Mouse (Mus musculus) MEL (cell line): Measurements from ENCODE around the gene Mlycd. TPM values are rescaled to one million over a fixed set of nuclear protein-coding genes. Genes with fewer than 3 reads are reported as not detected.

ENCODE experiments used
- DNase-seq: peaks from one replicate; pipeline ENCODE4 v3.0.0; 2011; ENCODE audit warnings: low read depth, low spot score
- H3K27ac ChIP-seq: 2 replicates; pipeline ENCODE4 v1.5.1; 2012; ENCODE audit warnings: low read depth, mild to moderate bottlenecking, control low read depth, low read length, moderate library complexity; ENCODE audit not compliant: control insufficient read depth
- H3K27me3 ChIP-seq, 2 experiments: fragments of 150-350 bp in 1 of 2; sonication (generic) in 1 of 2; 2 replicates each; pipeline ENCODE4 v1.6.1; 2012; ENCODE audit warnings: low read length in 2 of 2, mild to moderate bottlenecking in 2 of 2, improper control_type of control experiment in 1 of 2, moderate library complexity in 1 of 2; ENCODE audit not compliant: insufficient read depth in 2 of 2, control insufficient read depth in 1 of 2
- H3K36me3 ChIP-seq, 2 experiments: 2 replicates each; pipeline ENCODE4 v1.6.1; 2012 to 2014; ENCODE audit warnings: low read length in 2 of 2, improper control_type of control experiment in 1 of 2, inconsistent platforms in 1 of 2, mild to moderate bottlenecking in 1 of 2; ENCODE audit not compliant: insufficient read depth in 2 of 2, control insufficient read depth in 1 of 2
- H3K4me1 ChIP-seq, 2 experiments: fragments of 150-350 bp in 1 of 2; sonication (generic) in 1 of 2; 2 replicates each; pipeline ENCODE4 v1.6.1; 2012; ENCODE audit warnings: low read length in 2 of 2, improper control_type of control experiment in 1 of 2, mild to moderate bottlenecking in 1 of 2; ENCODE audit not compliant: insufficient read depth in 2 of 2, control insufficient read depth in 1 of 2
- H3K4me3 ChIP-seq, 2 experiments: fragments of 150-350 bp in 1 of 2; sonication (generic) in 1 of 2; 2 replicates each; pipeline ENCODE4 v1.5.1; 2012; ENCODE audit warnings: low read depth in 2 of 2, low read length in 2 of 2, mild to moderate bottlenecking in 2 of 2, moderate library complexity in 2 of 2, control low read depth in 1 of 2, improper control_type of control experiment in 1 of 2; ENCODE audit not compliant: control insufficient read depth in 1 of 2, insufficient read depth in 1 of 2
- H3K79me2 ChIP-seq: 2 replicates; pipeline ENCODE4 v1.6.1; 2012; ENCODE audit warnings: mild to moderate bottlenecking, low read length, moderate library complexity; ENCODE audit not compliant: control insufficient read depth, poor library complexity, insufficient read depth
- H3K9ac ChIP-seq: 2 replicates; pipeline ENCODE4 v1.6.1; 2012; ENCODE audit warnings: low read depth, mild to moderate bottlenecking, control low read depth, low read length, moderate library complexity; ENCODE audit not compliant: control insufficient read depth, poor library complexity, severe bottlenecking
- H3K9me3 ChIP-seq: fragments of 150-350 bp; sonication (generic); replicated peaks from 2 replicates; pipeline ENCODE4 v1.6.1; 2012; ENCODE audit warnings: mild to moderate bottlenecking, low read length, improper control_type of control experiment, moderate library complexity; ENCODE audit not compliant: insufficient read depth
- BHLHE40 ChIP-seq: IDR thresholded peaks from 2 replicates; pipeline ENCODE4 v1.6.1; 2012; ENCODE audit warnings: low read depth, mild to moderate bottlenecking, inconsistent platforms, low read length, improper control_type of control experiment, borderline replicate concordance
- CHD1 ChIP-seq: IDR thresholded peaks from 2 replicates; pipeline ENCODE4 v1.6.1; 2012; ENCODE audit warnings: low read depth, mild to moderate bottlenecking, inconsistent platforms, low read length, improper control_type of control experiment
- E2F4 ChIP-seq: IDR thresholded peaks from 2 replicates; pipeline ENCODE4 v1.6.1; 2011; ENCODE audit warnings: low read depth, low read length, improper control_type of control experiment, borderline replicate concordance
- ELF1 ChIP-seq: IDR thresholded peaks from 2 replicates; pipeline ENCODE4 v1.6.1; 2014; ENCODE audit warnings: low read depth, mild to moderate bottlenecking, inconsistent platforms, low read length, improper control_type of control experiment, moderate library complexity
- EP300 ChIP-seq, 2 experiments: IDR thresholded peaks; 2 replicates each; pipeline ENCODE4 v1.6.1; 2011; ENCODE audit warnings: improper control_type of control experiment in 2 of 2, low read length in 2 of 2, low read depth in 1 of 2, mild to moderate bottlenecking in 1 of 2
- ETS1 ChIP-seq: IDR thresholded peaks from 2 replicates; pipeline ENCODE4 v1.6.1; 2012; ENCODE audit warnings: low read depth, mild to moderate bottlenecking, inconsistent platforms, low read length, improper control_type of control experiment, moderate library complexity
- JUND ChIP-seq: IDR thresholded peaks from 2 replicates; pipeline ENCODE4 v1.6.1; 2011; ENCODE audit warnings: low read depth, mild to moderate bottlenecking, improper control_type of control experiment, low read length
- KAT2A ChIP-seq: conservative IDR thresholded peaks from 2 replicates; pipeline ENCODE4 v1.6.1; 2012; ENCODE audit warnings: low read depth, low read length, improper control_type of control experiment, inconsistent platforms
- MAFK ChIP-seq: IDR thresholded peaks from 2 replicates; pipeline ENCODE4 v1.6.1; 2011; ENCODE audit warnings: low read depth, mild to moderate bottlenecking, low read length, improper control_type of control experiment, borderline replicate concordance
- MAX ChIP-seq: IDR thresholded peaks from 2 replicates; pipeline ENCODE4 v1.6.1; 2011; ENCODE audit warnings: low read length, improper control_type of control experiment
- MAZ ChIP-seq: IDR thresholded peaks from 2 replicates; pipeline ENCODE4 v1.6.1; 2012; ENCODE audit warnings: low read depth, mild to moderate bottlenecking, inconsistent platforms, low read length, improper control_type of control experiment
- MEF2A ChIP-seq: IDR thresholded peaks from 2 replicates; pipeline ENCODE4 v1.6.1; 2014; ENCODE audit warnings: low read depth, mild to moderate bottlenecking, inconsistent platforms, low read length, improper control_type of control experiment; ENCODE audit not compliant: poor library complexity, insufficient replicate concordance, severe bottlenecking; ENCODE audit errors: extremely low read depth
- MYC ChIP-seq: IDR thresholded peaks from 2 replicates; pipeline ENCODE4 v1.6.1; 2011; ENCODE audit warnings: low read depth, mild to moderate bottlenecking, low read length, improper control_type of control experiment, moderate library complexity
- NELFE ChIP-seq: IDR thresholded peaks from 2 replicates; pipeline ENCODE4 v1.6.1; 2011; ENCODE audit warnings: low read depth, low read length, improper control_type of control experiment
- POLR2A ChIP-seq, 2 experiments: IDR thresholded peaks; 2 replicates each; pipeline ENCODE4 v1.6.1; 2011 to 2012; ENCODE audit warnings: low read length in 2 of 2, mild to moderate bottlenecking in 2 of 2, control low read depth in 1 of 2, improper control_type of control experiment in 1 of 2, low read depth in 1 of 2, moderate library complexity in 1 of 2; ENCODE audit not compliant: control insufficient read depth in 1 of 2, insufficient read depth in 1 of 2, poor library complexity in 1 of 2
- POLR2AphosphoS2 ChIP-seq: IDR thresholded peaks from 2 replicates; pipeline ENCODE4 v1.6.1; 2011; ENCODE audit warnings: low read length, improper control_type of control experiment
- POLR2AphosphoS5 ChIP-seq: IDR thresholded peaks from 2 replicates; pipeline ENCODE4 v1.6.1; 2012; ENCODE audit warnings: low read depth, borderline replicate concordance, mild to moderate bottlenecking, inconsistent platforms, low read length, moderate library complexity, mixed read lengths
- SMC3 ChIP-seq: IDR thresholded peaks from 2 replicates; pipeline ENCODE4 v1.6.1; 2011; ENCODE audit warnings: low read depth, low read length, improper control_type of control experiment
- TAL1 ChIP-seq: IDR thresholded peaks from 2 replicates; pipeline ENCODE4 v1.6.1; 2012; ENCODE audit warnings: mild to moderate bottlenecking, inconsistent platforms, low read length, moderate library complexity, mixed read lengths
- TBP ChIP-seq: IDR thresholded peaks from 2 replicates; pipeline ENCODE4 v1.8.0; 2011; ENCODE audit warnings: low read depth, low read length, improper control_type of control experiment
- TCF12 ChIP-seq: IDR thresholded peaks from 2 replicates; pipeline ENCODE4 v1.6.1; 2014; ENCODE audit warnings: low read depth, mild to moderate bottlenecking, inconsistent platforms, low read length, improper control_type of control experiment, moderate library complexity
- USF1 ChIP-seq: IDR thresholded peaks from 2 replicates; pipeline ENCODE4 v1.6.1; 2014; ENCODE audit warnings: low read depth, mild to moderate bottlenecking, inconsistent platforms, low read length, improper control_type of control experiment, moderate library complexity
- USF2 ChIP-seq, 2 experiments: IDR thresholded peaks; 2 replicates each; pipeline ENCODE4 v1.6.1; 2011 to 2012; ENCODE audit warnings: improper control_type of control experiment in 2 of 2, low read length in 2 of 2, borderline replicate concordance in 1 of 2, inconsistent platforms in 1 of 2, low read depth in 1 of 2, mild to moderate bottlenecking in 1 of 2; ENCODE audit not compliant: insufficient read depth in 1 of 2
- ZC3H11A ChIP-seq: IDR thresholded peaks from 2 replicates; pipeline ENCODE4 v1.6.1; 2012; ENCODE audit warnings: low read depth, mild to moderate bottlenecking, inconsistent platforms, low read length, improper control_type of control experiment
- ZKSCAN1 ChIP-seq: IDR thresholded peaks from 2 replicates; pipeline ENCODE4 v1.6.1; 2012; ENCODE audit warnings: low read depth, mild to moderate bottlenecking, inconsistent platforms, low read length, improper control_type of control experiment, moderate library complexity
- ZMIZ1 ChIP-seq: IDR thresholded peaks from 2 replicates; pipeline ENCODE4 v1.6.1; 2012; ENCODE audit warnings: low read depth, mild to moderate bottlenecking, inconsistent platforms, low read length, improper control_type of control experiment, moderate library complexity
- polyA plus RNA-seq, 2 experiments: library from polyadenylated mRNA; stranded (reverse) in 1 of 2; unstranded in 1 of 2; fragments of >175 nt in 1 of 2; fragments of >200 nt in 1 of 2; gene quantifications; 2 replicates each; pipeline versions ENCODE4 v1.2.1 to v1.2.4; 2012; ENCODE audit warnings: low replicate concordance in 2 of 2, low read depth in 1 of 2; ENCODE audit not compliant: insufficient read length in 2 of 2, insufficient read depth in 1 of 2, missing spikeins in 1 of 2
- total RNA-seq: library from RNA; depleted of rRNA; stranded (reverse); fragments of 300-350 nt; gene quantifications from 2 replicates; pipeline ENCODE4 v1.2.3, GENCODE M21; 2012

Mlycd gene
- total and polyA plus RNA-seq, 3 experiments: 7.2 to 13.2 TPM; not detected in 1

- Histone ChIP-seq H3K27me3 (no peaks in the 10 kb centered on the region), H3K27ac (no peak overlapping the region), H3K4me1 (peaks cover 0 to 8% of the 10 kb centered on the region in 2 experiments; a peak in 2 of 4 replicates), H3K9me3 (no peaks in the 10 kb centered on the region), H3K36me3 (peaks cover 0 to 2% of the 10 kb centered on the region in 2 experiments; a peak in 2 of 4 replicates), H3K4me3 (no peak overlapping the region), H3K9ac (no peak overlapping the region), H3K79me2 (no peaks in the 10 kb centered on the region)
- no peak for TF ChIP-seq CHD1
- TF ChIP-seq JUND: no peak
- no peak for TF ChIP-seq E2F4
- no peak for TF ChIP-seq MEF2A
- TF ChIP-seq MYC: no peak
- no peak for TF ChIP-seq MAFK
- no peak for TF ChIP-seq ZKSCAN1
- no peak for TF ChIP-seq USF1
- TF ChIP-seq POLR2AphosphoS2: no peak
- no peak for TF ChIP-seq TBP
- no peak for TF ChIP-seq USF2 (IDR thresholded peaks at IDR 0.05; ENCODE audit: borderline replicate concordance in 1 of 2, insufficient read depth in 1 of 2, low read depth in 1 of 2, low read length in 2 of 2)
- TF ChIP-seq POLR2AphosphoS5: no peak
- TF ChIP-seq MAX: no peak
- TF ChIP-seq MAZ: no peak
- no peak for TF ChIP-seq KAT2A
- TF ChIP-seq ZC3H11A: no peak
- no peak for DNase-seq
Observed at GRCm38 (mm10) chr8:119439424-119439823, 44.7 kb downstream of the Mlycd start.

DNA sequence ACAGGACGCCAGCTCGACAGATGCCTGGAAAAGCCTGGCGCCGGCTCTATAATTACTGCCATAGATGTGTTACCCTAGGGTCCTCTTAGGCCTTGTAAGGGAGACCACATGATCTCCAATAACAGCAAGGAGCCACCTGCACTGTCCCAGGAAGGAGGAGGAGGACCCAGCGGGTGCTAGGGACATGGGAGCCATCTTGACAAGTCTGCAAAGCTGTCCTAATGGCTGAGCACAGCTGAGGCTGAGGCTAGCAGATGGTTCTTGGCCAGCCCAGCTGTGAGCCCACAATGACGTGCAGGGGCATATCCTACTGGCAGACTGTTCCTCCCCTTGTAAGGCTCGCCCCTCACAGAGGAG lies 45.2 kb downstream of the Mlycd start:
- H3K36me3 ChIP-seq: peaks cover 0 to 2% of the 10 kb centered on the region in 2 experiments; a peak in 2 of 4 replicates
- H3K4me3 ChIP-seq: no peak overlapping the region
- H3K4me1 ChIP-seq: peaks cover 0 to 8% of the 10 kb centered on the region in 2 experiments; a peak in 2 of 4 replicates
- no peaks in the 10 kb centered on the region for H3K79me2 ChIP-seq
- no peak overlapping the region for H3K9ac ChIP-seq
- H3K27ac ChIP-seq: no peak overlapping the region
- H3K9me3 ChIP-seq: no peaks in the 10 kb centered on the region
- TF ChIP-seq ZKSCAN1 (no peak), KAT2A (no peak), USF2 (IDR thresholded peaks at IDR 0.05; ENCODE audit: borderline replicate concordance in 1 of 2, insufficient read depth in 1 of 2, low read depth in 1 of 2, low read length in 2 of 2) (no peak), MAX (no peak), BHLHE40 (no peak), POLR2A (IDR thresholded peaks at IDR 0.05; ENCODE audit: control insufficient read depth in 1 of 2, insufficient read depth in 1 of 2, low read depth in 1 of 2, low read length in 2 of 2, poor library complexity in 1 of 2) (no peak), MYC (no peak), SMC3 (no peak), TCF12 (no peak), ZMIZ1 (no peak), TAL1 (no peak), ELF1 (no peak), NELFE (no peak), POLR2AphosphoS5 (no peak), EP300 (IDR thresholded peaks at IDR 0.05; ENCODE audit: low read depth in 1 of 2, low read length in 2 of 2) (no peak), ETS1 (no peak)
- DNase-seq: no peak
- H3K27me3 ChIP-seq: no peaks in the 10 kb centered on the region
